Mouse (Mus musculus) hindbrain, embryonic 12.5 days (tissue): ENCODE data around the gene Rnf149. TPM values are rescaled to one million over a fixed set of nuclear protein-coding genes. Genes with fewer than 3 reads are reported as not detected.
A peak's percentile ranks its signal among the peaks of the same experiment; 100 is the strongest.

Source experiments
- ATAC-seq: fragments of 200-750 bp; cut with Nextera tagmentation; 2 replicates; pipeline ENCODE4 v1.8.0; 2017; ENCODE audit warnings: moderate TSS enrichment; ENCODE audit not compliant: low FRiP score
- H3K27ac ChIP-seq: fragments of 300-500 bp; sonication (generic); 2 replicates; pipeline ENCODE4 v1.5.1; 2016; ENCODE audit warnings: mild to moderate bottlenecking
- H3K27me3 ChIP-seq: fragments of 300-500 bp; sonication (generic); 2 replicates; pipeline ENCODE4 v1.6.1; 2016; ENCODE audit warnings: mild to moderate bottlenecking
- H3K36me3 ChIP-seq: fragments of 300-500 bp; sonication (generic); 2 replicates; pipeline ENCODE4 v1.6.1; 2016; ENCODE audit warnings: mild to moderate bottlenecking
- H3K4me1 ChIP-seq: fragments of 300-500 bp; sonication (generic); 2 replicates; pipeline ENCODE4 v1.6.1; 2016
- H3K4me2 ChIP-seq: fragments of 300-500 bp; sonication (generic); replicated peaks from 2 replicates; pipeline ENCODE4 v1.6.1; 2016; ENCODE audit warnings: mild to moderate bottlenecking
- H3K4me3 ChIP-seq: fragments of 300-500 bp; sonication (generic); 2 replicates; pipeline ENCODE4 v1.5.1; 2016; ENCODE audit warnings: mild to moderate bottlenecking
- H3K9ac ChIP-seq: fragments of 300-500 bp; sonication (generic); 2 replicates; pipeline ENCODE4 v1.6.1; 2016; ENCODE audit warnings: mild to moderate bottlenecking, moderate library complexity
- H3K9me3 ChIP-seq: fragments of 300-500 bp; sonication (generic); replicated peaks from 2 replicates; pipeline ENCODE4 v1.6.1; 2016; ENCODE audit warnings: mild to moderate bottlenecking
- WGBS: fragments of 180-500 bp; shearing (Covaris S2); methylation state at CpG from one replicate; pipeline ENCODE4 v1.1.7; 2016; 5-methylcytosine and 5-hydroxymethylcytosine counted together
- polyA plus RNA-seq: library from polyadenylated mRNA; unstranded; fragments of >200 nt; fragmentation: Nextera tagmentation; extraction: Ambion mirVana; gene quantifications from 2 replicates; pipeline ENCODE4 v1.2.1, GENCODE M21; 2016

Rnf149 gene
- polyA plus RNA-seq, 1 experiment from 2014 or later, result 37.7 TPM

- Histone ChIP-seq H3K27me3 (no peaks in the 10 kb centered on the region), H3K9ac (no peak overlapping the region; the same call in 1 of the 2 replicates), H3K4me2 (peak overlapping the region; percentile 92), H3K9me3 (peaks cover 10% of the 10 kb centered on the region; the same call in 1 of the 2 replicates), H3K27ac (no peak overlapping the region), H3K36me3 (peaks cover 42% of the 10 kb centered on the region), H3K4me1 (peaks cover 19% of the 10 kb centered on the region), H3K4me3 (no peak overlapping the region)
- 88% methylated on average over 10 of the region's 10 CpGs for WGBS
- ATAC-seq, result no peak
Observed at GRCm38 (mm10) chr1:39537631-39538380, 39.4 kb downstream of the Rnf149 start.

GRCm38 (mm10) chr1:39536701-39537100 is 40.5 kb downstream of the Rnf149 start:
- Histone ChIP-seq H3K4me1 (peaks cover 19% of the 10 kb centered on the region), H3K27ac (no peak overlapping the region), H3K9me3 (peaks cover 10% of the 10 kb centered on the region; the same call in 1 of the 2 replicates), H3K4me2 (peak overlapping the region; percentile 92), H3K36me3 (peaks cover 35% of the 10 kb centered on the region), H3K9ac (peak overlapping the region; percentile 97), H3K4me3 (peak overlapping the region; percentile 82), H3K27me3 (no peaks in the 10 kb centered on the region)
- WGBS, result 43% methylated on average over 7 of the region's 7 CpGs
- ATAC-seq, result no peak

GRCm38 (mm10) chr1:39535515-39536311 is 41.5 kb downstream of the Rnf149 start:
- Histone ChIP-seq H3K27me3 (no peaks in the 10 kb centered on the region), H3K27ac (peak overlapping the region; percentile 85), H3K9ac (peak overlapping the region; percentile 97), H3K9me3 (peaks cover 8% of the 10 kb centered on the region; the same call in 1 of the 2 replicates), H3K4me3 (peak overlapping the region; percentile 82), H3K4me1 (peaks cover 19% of the 10 kb centered on the region), H3K4me2 (peak overlapping the region; percentile 92), H3K36me3 (peaks cover 30% of the 10 kb centered on the region)
- under 1% methylated on average over 97 of the region's 100 CpGs for WGBS
- peak; percentile 92 for ATAC-seq

GRCm38 (mm10) chr1:39534831-39535230 is 42.4 kb downstream of the Rnf149 start, which contains the start of gene Cnot11:
Gene Cnot11, plus strand, starts transcription at chr1:39534992.
- whole genome bisulfite sequencing, result 33% methylated on average over 13 of the region's 13 CpGs
- Histone ChIP-seq H3K4me3 (peak within 1 kb of the TSS; percentile 82), H3K27ac (peak within 1 kb of the TSS; percentile 85), H3K9ac (peak within 1 kb of the TSS; percentile 97), H3K4me1 (peaks cover 19% of the 10 kb centered on the region), H3K27me3 (no peaks in the 10 kb centered on the region), H3K9me3 (no peaks in the 10 kb centered on the region), H3K36me3 (peaks cover 21% of the 10 kb centered on the region), H3K4me2 (peak within 1 kb of the TSS; percentile 92)
- ATAC-seq, result no peak

GRCm38 (mm10) chr1:39533917-39534316 is 43.3 kb downstream of the Rnf149 start:
- Histone ChIP-seq H3K9ac (no peak overlapping the region), H3K9me3 (no peaks in the 10 kb centered on the region), H3K36me3 (peaks cover 12% of the 10 kb centered on the region), H3K4me1 (peaks cover 19% of the 10 kb centered on the region), H3K27me3 (no peaks in the 10 kb centered on the region), H3K27ac (no peak overlapping the region), H3K4me2 (no peak overlapping the region), H3K4me3 (no peak overlapping the region)
- 25% methylated on average over 3 of the region's 3 CpGs for WGBS
- no peak for ATAC-seq

GRCm38 (mm10) chr1:39531036-39531435 is 46.2 kb downstream of the Rnf149 start:
- H3K4me2 ChIP-seq, result no peak overlapping the region
- 71% methylated on average over 4 of the region's 4 CpGs for WGBS

GRCm38 (mm10) chr1:39530258-39530943 is 46.8 kb downstream of the Rnf149 start:
- Histone ChIP-seq H3K4me3 (no peak overlapping the region), H3K36me3 (no peaks in the 10 kb centered on the region), H3K27ac (no peak overlapping the region), H3K4me1 (peaks cover 5% of the 10 kb centered on the region; the same call in 1 of the 2 replicates), H3K4me2 (no peak overlapping the region), H3K27me3 (no peaks in the 10 kb centered on the region), H3K9ac (no peak overlapping the region), H3K9me3 (no peaks in the 10 kb centered on the region)
- ATAC-seq, result 0 out of 2 replicates have a peak, but pooled peaks have one; percentile 16
- WGBS, result 40% methylated on average over 13 of the region's 13 CpGs

More at GRCm38 (mm10) chr1:39531036-39531435, 46.2 kb downstream of the Rnf149 start:
- Histone ChIP-seq H3K36me3 (no peaks in the 10 kb centered on the region), H3K9ac (no peak overlapping the region), H3K4me1 (peaks cover 5% of the 10 kb centered on the region; the same call in 1 of the 2 replicates), H3K27ac (no peak overlapping the region), H3K4me3 (no peak overlapping the region), H3K9me3 (no peaks in the 10 kb centered on the region), H3K27me3 (no peaks in the 10 kb centered on the region)
- no peak for ATAC-seq

- no peak overlapping the region for H3K9ac ChIP-seq
- no peaks in the 10 kb centered on the region for H3K4me1 ChIP-seq
- H3K27ac ChIP-seq, result no peak overlapping the region
- ATAC-seq, result no peak
- H3K4me2 ChIP-seq, result no peak overlapping the region
- H3K27me3 ChIP-seq, result no peaks in the 10 kb centered on the region
- no peaks in the 10 kb centered on the region for H3K36me3 ChIP-seq
- H3K9me3 ChIP-seq, result no peaks in the 10 kb centered on the region
- 53% methylated on average over 6 of the region's 6 CpGs for WGBS
- no peak overlapping the region for H3K4me3 ChIP-seq
Observed at GRCm38 (mm10) chr1:39528319-39528718, 48.9 kb downstream of the Rnf149 start.

- Histone ChIP-seq H3K36me3 (no peaks in the 10 kb centered on the region), H3K4me3 (no peak overlapping the region), H3K27ac (no peak overlapping the region), H3K4me1 (no peaks in the 10 kb centered on the region), H3K9ac (no peak overlapping the region), H3K4me2 (no peak overlapping the region), H3K9me3 (no peaks in the 10 kb centered on the region), H3K27me3 (no peaks in the 10 kb centered on the region)
- WGBS, result 10% methylated on average over 7 of the region's 7 CpGs
- peak; percentile 38; the same call in 1 of the 2 replicates for ATAC-seq
Observed at GRCm38 (mm10) chr1:39527432-39527831, 49.8 kb downstream of the Rnf149 start.

- no peaks in the 10 kb centered on the region for H3K27me3 ChIP-seq
- no peak overlapping the region for H3K27ac ChIP-seq
- ATAC-seq, result no peak
- no peak overlapping the region for H3K9ac ChIP-seq
- H3K9me3 ChIP-seq, result no peaks in the 10 kb centered on the region
- WGBS, result 89% methylated on average over 9 of the region's 9 CpGs
- H3K4me2 ChIP-seq, result no peak overlapping the region
- H3K4me1 ChIP-seq, result no peaks in the 10 kb centered on the region
- H3K4me3 ChIP-seq, result no peak overlapping the region
- no peaks in the 10 kb centered on the region for H3K36me3 ChIP-seq
Observed at GRCm38 (mm10) chr1:39526371-39527167, 50.6 kb downstream of the Rnf149 start.

- WGBS, result 83% methylated on average over 7 of the region's 7 CpGs
- no peaks in the 10 kb centered on the region for H3K27me3 ChIP-seq
- no peak overlapping the region for H3K4me3 ChIP-seq
- no peak overlapping the region for H3K9ac ChIP-seq
- no peaks in the 10 kb centered on the region for H3K36me3 ChIP-seq
- H3K9me3 ChIP-seq, result no peaks in the 10 kb centered on the region
- ATAC-seq, result no peak
- no peak overlapping the region for H3K27ac ChIP-seq
- H3K4me1 ChIP-seq, result no peaks in the 10 kb centered on the region
- no peak overlapping the region for H3K4me2 ChIP-seq
Observed at GRCm38 (mm10) chr1:39525763-39526162, 51.4 kb downstream of the Rnf149 start.
